Mouse (Mus musculus) urinary bladder, postnatal 4 days (tissue): ENCODE results near the gene Cyp4f14.

Experiments used
- DNase-seq, 2 experiments: peaks; one replicate each; pipeline ENCODE4 v3.0.0; 2021 to 2022; ENCODE audit warnings: low spot score in 2 of 2

Gene Cyp4f14

GRCm38 (mm10) chr17:32917131-32917530 is at the start of gene Cyp4f14:
TSS of gene Cyp4f14 (minus strand) at chr17:32917342.
- DNase-seq: no peak

- DNase-seq: peak; percentile 83 to 86
Observed at GRCm38 (mm10) chr17:32965623-32966290, 48.6 kb upstream of the Cyp4f14 start, which contains the start of gene Zfp472. TSS of gene Zfp472 (plus strand) at chr17:32965814.

GRCm38 (mm10) chr17:32965253-32965622 is 48.1 kb upstream of the Cyp4f14 start:
- DNase-seq: no peak

GRCm38 (mm10) chr17:32951441-32951840 is 34.3 kb upstream of the Cyp4f14 start:
- DNase-seq: peak; percentile 68 to 88

- DNase-seq: no peak
Observed at GRCm38 (mm10) chr17:32951006-32951405, 33.9 kb upstream of the Cyp4f14 start.

- no peak for DNase-seq
Observed at GRCm38 (mm10) chr17:32950136-32950535, 33.0 kb upstream of the Cyp4f14 start.

GRCm38 (mm10) chr17:32947215-32947914 is 30.2 kb upstream of the Cyp4f14 start, which contains the start of gene Cyp4f13:
TSS of gene Cyp4f13 (minus strand) at chr17:32947402.
- peak; percentile 96 to 100 for DNase-seq

- DNase-seq: no peak
Observed at GRCm38 (mm10) chr17:32946716-32947115, 29.6 kb upstream of the Cyp4f14 start.

- no peak for DNase-seq
Observed at GRCm38 (mm10) chr17:32944402-32945035, 27.4 kb upstream of the Cyp4f14 start.

GRCm38 (mm10) chr17:32943661-32944060 is 26.5 kb upstream of the Cyp4f14 start:
- no peak for DNase-seq

GRCm38 (mm10) chr17:32939831-32940230 is 22.7 kb upstream of the Cyp4f14 start:
- no peak for DNase-seq

GRCm38 (mm10) chr17:32927803-32928202 is 10.7 kb upstream of the Cyp4f14 start:
- DNase-seq: no peak

GRCm38 (mm10) chr17:32924658-32925312 is 7.6 kb upstream of the Cyp4f14 start:
- DNase-seq: peak; percentile 65 to 74

GRCm38 (mm10) chr17:32923681-32924080 is 6.5 kb upstream of the Cyp4f14 start:
- DNase-seq: no peak

- no peak for DNase-seq
Observed at GRCm38 (mm10) chr17:32919123-32919522, 2.0 kb upstream of the Cyp4f14 start.

- no peak for DNase-seq
Observed at GRCm38 (mm10) chr17:32916075-32916474, 1.1 kb downstream of the Cyp4f14 start.

GRCm38 (mm10) chr17:32906172-32906571 is 11.0 kb downstream of the Cyp4f14 start:
- no peak for DNase-seq

- DNase-seq: no peak
Observed at GRCm38 (mm10) chr17:32905239-32905638, 11.9 kb downstream of the Cyp4f14 start.

- no peak for DNase-seq
Observed at GRCm38 (mm10) chr17:32904414-32904813, 12.7 kb downstream of the Cyp4f14 start.

- DNase-seq: no peak
Observed at GRCm38 (mm10) chr17:32901751-32902525, 15.2 kb downstream of the Cyp4f14 start.

GRCm38 (mm10) chr17:32895421-32895820 is 21.7 kb downstream of the Cyp4f14 start:
- no peak for DNase-seq
